Mouse (Mus musculus) T-helper 2 cell (primary cell): ENCODE measurements at regions not wholly inside any gene's neighbourhood (a gene's known extent, or its start where the extent isn't known, plus 50 kb on each side); places are given as distances from the start of the nearest gene placed in this dataset.

Experiments used
- in situ Hi-C: fragments of 300-600 bp; cut with MboI, MseI; formaldehyde crosslinking; loops from one replicate; pipeline ENCODE4 v1.15.1; 2025; ENCODE audit warnings: high pct_unique_total_duplicates

DNA sequence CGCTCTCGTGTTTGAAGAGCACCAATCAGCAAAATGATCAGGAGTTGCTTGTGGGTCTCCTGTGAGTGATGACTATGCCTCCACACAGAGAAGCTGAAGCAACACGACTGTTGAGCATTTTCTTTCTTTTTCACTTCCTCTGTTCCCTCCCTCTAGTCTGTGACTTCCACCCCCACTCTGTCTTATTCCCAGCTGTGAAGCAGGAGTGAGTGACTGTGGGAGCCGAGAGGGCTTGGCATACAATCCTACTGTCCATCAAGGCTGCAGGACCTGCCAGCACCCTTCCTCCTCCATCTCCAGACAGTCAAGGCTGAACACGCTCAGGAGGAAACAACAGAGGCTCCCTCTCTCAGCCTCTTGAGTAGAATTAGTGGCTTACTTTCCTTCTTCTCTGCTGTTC, 401.3 kb downstream of the Plcl1 start:
- in situ Hi-C loops = no loop called here

DNA sequence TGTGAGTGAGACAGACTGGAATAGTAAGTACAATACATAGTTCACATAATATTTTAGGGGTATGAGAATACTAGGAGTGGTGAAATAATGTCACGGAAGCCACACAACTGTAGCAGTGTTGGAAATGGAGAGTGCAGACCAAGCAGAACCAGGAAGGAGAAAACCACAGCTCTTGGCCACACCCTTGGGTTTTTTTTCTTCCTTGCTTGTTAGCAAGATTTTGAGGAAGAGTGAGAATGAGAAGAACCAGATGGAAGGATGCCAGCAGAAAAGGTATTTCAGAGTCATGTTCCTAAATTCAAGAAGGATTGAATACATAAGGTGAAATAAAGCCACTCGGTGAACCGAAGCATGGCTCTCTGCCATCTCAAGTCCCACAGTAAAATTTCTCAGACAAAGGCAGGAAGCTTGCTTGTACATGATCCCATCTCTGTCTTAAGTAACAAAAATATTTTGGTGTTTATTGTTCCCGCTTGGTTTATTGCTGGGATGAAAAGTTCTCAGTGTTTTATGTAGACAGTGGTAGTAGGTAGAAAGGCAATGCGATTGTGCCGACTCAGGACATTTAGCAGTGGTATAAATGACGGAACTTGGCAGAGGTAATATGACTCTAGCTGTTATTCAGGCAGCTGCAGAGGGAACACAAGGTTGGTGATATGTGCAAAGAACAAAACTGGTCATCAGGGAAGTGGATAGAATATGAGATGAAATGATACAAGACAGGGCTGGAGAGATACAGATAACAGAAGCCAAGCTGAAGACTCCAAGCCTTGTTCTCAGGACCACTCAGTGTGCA, 403.2 kb downstream of the Plcl1 start:
- in situ Hi-C loops = no loop called here

GRCm38 (mm10) chr1:55812486-55812885, 406.8 kb downstream of the Plcl1 start:
- in situ Hi-C loops = no loop called here

- in situ Hi-C loops = no loop called here
Measured at GRCm38 (mm10) chr1:55820866-55821500, 415.3 kb downstream of the Plcl1 start.

DNA sequence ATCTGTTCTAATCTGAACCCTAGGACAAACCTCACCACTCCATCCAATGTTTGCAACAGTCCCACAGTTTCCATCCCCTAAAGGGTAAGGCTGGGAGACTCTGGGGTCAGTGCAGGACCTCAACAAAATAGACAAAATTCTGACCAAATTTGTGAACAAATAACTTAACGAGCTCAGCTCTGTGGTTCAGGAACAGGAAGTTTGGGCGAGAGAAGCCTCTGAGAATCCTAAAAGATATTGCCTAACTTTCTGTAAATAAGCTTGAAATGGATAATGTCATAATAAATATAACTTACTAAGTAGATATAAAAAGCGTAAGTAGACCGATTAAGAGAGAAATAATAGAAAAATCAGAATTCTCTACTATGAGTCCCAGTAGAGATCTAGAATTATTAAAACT, 416.9 kb downstream of the Plcl1 start:
- in situ Hi-C loops = no loop called here

- in situ Hi-C loops = no loop called here
Measured at GRCm38 (mm10) chr1:55827191-55827590, 421.5 kb downstream of the Plcl1 start.

DNA sequence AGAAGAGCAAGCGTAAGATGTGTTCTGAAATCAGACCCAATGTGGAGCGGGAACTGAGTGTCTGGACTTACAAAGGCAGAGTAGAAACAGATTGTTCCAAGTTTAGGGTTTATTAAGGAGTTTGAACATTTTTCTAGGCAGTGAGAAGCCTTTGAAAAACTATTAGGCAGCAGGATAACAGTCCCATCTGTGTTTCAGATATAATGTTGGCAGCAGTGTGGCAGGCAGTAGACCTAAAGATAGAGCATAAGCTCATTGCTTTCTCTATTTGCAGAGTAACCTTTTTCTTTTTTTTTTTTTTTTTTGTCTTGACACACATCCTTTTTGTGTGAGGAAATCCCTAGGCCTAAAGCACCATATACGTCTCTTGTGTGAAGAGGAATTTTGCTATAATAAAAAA, 429.6 kb downstream of the Plcl1 start:
- in situ Hi-C loops = no loop called here

- in situ Hi-C loops = no loop called here
Measured at GRCm38 (mm10) chr1:55836750-55837149, 431.0 kb downstream of the Plcl1 start.

- in situ Hi-C loops = no loop called here
Measured at GRCm38 (mm10) chr1:55837366-55837765, 431.6 kb downstream of the Plcl1 start.

- in situ Hi-C loops = no loop called here
Measured at GRCm38 (mm10) chr1:55838168-55838567, 432.4 kb downstream of the Plcl1 start.

DNA sequence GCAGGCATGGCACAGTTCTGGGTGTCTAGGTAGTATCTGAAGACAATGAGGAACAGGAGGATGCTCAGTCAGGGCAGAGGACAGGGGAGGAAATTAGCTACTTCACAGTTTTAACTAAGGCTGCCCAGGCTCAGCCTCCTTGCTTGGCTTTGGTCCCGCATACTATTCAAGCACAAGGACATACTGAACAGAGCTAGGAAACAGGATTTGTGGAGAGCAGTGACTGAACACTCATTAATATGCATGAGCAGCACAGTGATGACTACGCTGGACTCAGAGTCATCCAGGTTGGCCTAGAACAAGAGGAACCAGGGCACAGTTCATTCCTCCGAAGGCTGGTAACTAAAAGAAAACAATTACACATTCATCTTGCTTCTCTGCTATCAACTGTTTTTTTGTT, 443.1 kb downstream of the Plcl1 start:
- in situ Hi-C loops = no loop called here

DNA sequence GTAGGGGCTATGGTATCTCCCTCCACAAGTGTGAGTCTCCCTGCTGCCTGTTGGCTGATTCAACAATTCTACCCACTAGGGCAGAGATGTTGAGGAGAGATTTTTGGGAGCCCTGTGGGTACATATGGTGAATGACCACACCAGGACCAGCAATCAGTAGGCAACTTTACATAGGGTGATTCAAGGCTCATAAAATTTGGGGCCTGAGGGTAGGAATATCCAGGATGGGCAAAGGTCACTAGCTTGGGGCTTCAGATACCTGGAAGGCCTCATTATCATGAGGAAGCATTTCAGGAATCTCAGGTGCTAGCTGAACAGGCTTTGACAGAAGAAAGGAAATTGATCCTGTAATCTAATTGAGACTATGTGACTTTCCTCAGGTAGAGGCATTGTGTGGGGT, 446.6 kb downstream of the Plcl1 start:
- in situ Hi-C loops = no loop called here

DNA sequence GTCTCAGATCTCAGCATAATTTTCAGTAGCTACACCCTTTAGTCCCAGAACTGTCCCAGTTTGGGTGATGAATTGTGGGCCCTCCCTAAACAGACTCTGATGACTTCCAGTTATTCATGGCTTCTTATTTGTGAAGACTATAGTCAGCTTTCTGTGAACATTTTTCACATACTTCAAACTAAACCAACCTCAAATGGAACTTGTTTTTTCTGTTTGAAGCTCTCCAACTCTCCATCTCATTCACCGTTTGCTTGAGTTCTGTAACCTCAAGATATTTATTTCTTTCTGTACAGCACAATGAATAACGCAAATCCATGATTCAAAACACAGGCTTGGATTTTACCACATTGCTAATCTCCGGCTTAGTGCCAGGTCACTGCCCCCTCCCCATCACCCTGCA, 453.4 kb downstream of the Plcl1 start:
- in situ Hi-C loops = no loop called here

DNA sequence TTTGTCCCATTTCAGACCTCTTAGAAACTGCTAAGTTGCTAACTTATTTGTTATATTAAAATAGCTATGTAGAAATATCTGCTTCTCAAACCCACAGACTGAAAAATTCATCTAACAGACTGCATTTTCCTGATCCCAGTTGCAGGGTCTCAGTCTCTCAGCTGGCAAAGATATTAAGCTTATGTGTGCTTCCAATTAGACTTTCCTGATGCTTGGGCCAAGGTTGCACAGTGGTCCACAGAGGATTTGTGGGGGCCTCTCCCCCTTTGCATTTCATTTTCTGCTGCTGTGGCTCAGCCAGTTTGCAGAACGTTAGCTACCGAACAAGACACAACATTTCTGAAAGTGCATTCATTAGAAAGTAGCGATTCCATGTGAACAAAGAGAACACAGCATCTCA, 457.4 kb downstream of the Plcl1 start:
- in situ Hi-C loops = no loop called here

- in situ Hi-C loops = no loop called here
Measured at GRCm38 (mm10) chr1:55865274-55865673, 459.6 kb downstream of the Plcl1 start.

DNA sequence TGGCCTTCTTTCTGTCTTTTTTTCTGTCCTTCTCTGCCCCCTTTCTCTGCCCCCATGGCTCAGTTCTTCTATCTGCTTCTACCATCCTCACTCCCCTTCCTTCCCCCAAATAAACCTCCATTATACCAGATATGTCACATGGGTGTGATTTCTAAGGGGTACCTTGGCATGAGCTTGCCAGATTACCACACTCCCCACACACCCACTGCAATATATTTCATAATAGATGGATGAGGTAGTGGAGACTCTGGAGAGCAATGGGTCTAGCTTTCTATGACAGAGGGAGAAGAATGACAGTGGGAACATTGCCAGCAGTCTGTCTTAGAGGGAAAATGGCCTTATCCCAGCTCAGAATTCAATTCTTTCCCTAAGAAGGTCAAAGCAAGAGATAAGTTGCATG, 461.0 kb downstream of the Plcl1 start:
- in situ Hi-C loops = no loop called here

GRCm38 (mm10) chr1:55873583-55873982, 467.9 kb downstream of the Plcl1 start:
- in situ Hi-C loops = loop anchor here (10.0 kb wide), 1 partner anchor 469 kb away; the partner anchor contains the start of gene Plcl1

GRCm38 (mm10) chr1:55874143-55874867, 468.6 kb downstream of the Plcl1 start:
- in situ Hi-C loops = loop anchor here (10.0 kb wide), 1 partner anchor 470 kb away; the partner anchor contains the start of gene Plcl1

GRCm38 (mm10) chr1:55874868-55875144, 469.1 kb downstream of the Plcl1 start:
- in situ Hi-C loops = loop anchor here (10.0 kb wide), 1 partner anchor 470 kb away; the partner anchor contains the start of gene Plcl1

DNA sequence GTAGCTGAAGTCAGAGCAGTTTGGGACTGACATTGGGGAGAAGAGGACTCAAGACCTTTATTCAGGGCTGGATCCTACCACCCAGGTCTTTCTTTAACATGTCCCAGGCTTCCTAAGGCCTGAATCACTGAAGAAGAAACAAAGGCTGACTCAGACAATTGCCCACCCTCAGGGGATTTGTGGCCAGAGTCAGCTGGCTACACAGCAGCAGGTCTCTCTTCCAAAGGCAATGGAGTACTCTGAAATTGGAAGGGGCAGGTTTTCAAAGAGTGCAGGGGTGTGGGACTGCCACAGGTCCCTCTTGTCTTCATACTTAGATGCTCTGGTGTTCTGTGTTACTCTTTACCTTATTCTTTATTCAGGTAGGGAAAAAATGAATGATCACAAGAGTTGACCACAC, 478.9 kb downstream of the Plcl1 start:
- in situ Hi-C loops = no loop called here

- in situ Hi-C loops = no loop called here
Measured at GRCm38 (mm10) chr1:55886383-55887070, 480.8 kb downstream of the Plcl1 start.

DNA sequence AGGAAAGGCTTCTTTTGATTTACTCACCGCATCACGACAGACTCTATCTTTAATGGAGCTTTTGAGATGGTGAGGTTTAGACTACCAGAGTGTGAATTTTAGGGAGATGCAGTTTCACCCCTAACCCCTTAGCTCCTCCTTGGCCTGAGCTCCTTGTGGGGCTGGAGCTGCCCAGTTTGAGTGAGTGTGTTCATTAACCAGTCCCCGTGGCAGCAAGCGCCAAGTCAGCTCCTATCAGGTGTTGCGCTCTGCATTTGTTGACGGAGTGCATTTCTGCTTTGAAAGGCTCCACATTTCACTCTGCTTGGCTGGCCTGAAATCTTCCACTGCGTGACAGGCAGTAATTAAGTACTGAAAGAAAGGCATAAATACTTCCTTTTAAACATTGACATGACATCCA, 481.7 kb downstream of the Plcl1 start:
- in situ Hi-C loops = no loop called here
